Comparison of ENCODE assay signal across 11 mouse cellular contexts in genomic region chr14:120949002-120949401, GRCm38 (mm10). TPM values are rescaled to one million over a fixed set of nuclear protein-coding genes. Genes with fewer than 3 reads are reported as not detected.
DNase-seq lines count a peak whose midpoint lies in the region; ATAC-seq and TF ChIP-seq lines count a peak whose summit lies in the region.
"Had no signal": no experiment of that assay in that cellular context is flagged by ENCODE, and none has a peak within 500 bp of the region (broad histone marks: within the 10 kb centered on the region; RNA-seq: fewer than 3 reads in every experiment).

No protein-coding gene starts in this region.

- H3K36me3 ChIP-seq in thymus, adult 2 months (ENCODE audit: control insufficient read depth, insufficient read depth, low read length), result peaks cover 22% of the 10 kb centered on the region
- peaks cover 40% of the 10 kb centered on the region for H3K36me3 ChIP-seq in forebrain, embryonic 15.5 days
- H3K36me3 ChIP-seq in forebrain, embryonic 13.5 days (ENCODE audit: poor library complexity, severe bottlenecking), result peaks cover 60% of the 10 kb centered on the region

- TF ChIP-seq CTCF in thymus, adult 2 months (IDR thresholded peaks at IDR 0.05; ENCODE audit: borderline replicate concordance, control insufficient read depth, extremely low read depth, insufficient read depth, low read length, poor library complexity), result no peak

- no peak overlapping the region for H3K4me2 ChIP-seq in forebrain, embryonic 15.5 days (replicated peaks)
- H3K4me2 ChIP-seq in forebrain, embryonic 13.5 days, result no peak overlapping the region

- no peaks in the 10 kb centered on the region for H3K27me3 ChIP-seq in thymus, adult 2 months (ENCODE audit: control insufficient read depth, insufficient read depth, low read length)
- H3K27me3 ChIP-seq in forebrain, embryonic 15.5 days, result no peaks in the 10 kb centered on the region
- H3K27me3 ChIP-seq in forebrain, embryonic 13.5 days, result no peaks in the 10 kb centered on the region
- H3K27me3 ChIP-seq: Patski had no signal

- intact Hi-C loops in heart, postnatal 25 days (cut with DNase I), result no loop called here

- ATAC-seq in common myeloid progenitor, adult 5-6 weeks (replicated peaks; ENCODE audit: low read depth, poor library complexity, severe bottlenecking), result peak; percentile 50
- no peak for ATAC-seq in forebrain, embryonic 15.5 days (replicated peaks)
- ATAC-seq in forebrain, embryonic 13.5 days, result no peak
- ATAC-seq: Patski had no signal

- H3K27ac ChIP-seq in thymus, adult 2 months (ENCODE audit: control insufficient read depth, insufficient read depth, low read length), result no peak overlapping the region
- no peak overlapping the region for H3K27ac ChIP-seq in forebrain, embryonic 15.5 days (replicated peaks)
- H3K27ac ChIP-seq in forebrain, embryonic 13.5 days, result no peak overlapping the region

- peak; percentile 14 for DNase-seq in heart, postnatal 4 days
- DNase-seq in heart, postnatal 25 days (ENCODE audit: low spot score), result no peak
- peak; percentile 19 for DNase-seq in thymus, adult 2 months
- DNase-seq in thymus, adult 18-20 months, result no peak
- DNase-seq in thymus, postnatal 4 days, result peak; percentile 35
- DNase-seq: lung, adult 18-20 months had no signal

- no peaks in the 10 kb centered on the region for H3K9me3 ChIP-seq in forebrain, embryonic 15.5 days
- H3K9me3 ChIP-seq in forebrain, embryonic 13.5 days (replicated peaks), result no peaks in the 10 kb centered on the region

- H3K4me3 ChIP-seq in thymus, adult 2 months (ENCODE audit: control insufficient read depth, insufficient read depth, low read length), result no peak overlapping the region
- H3K4me3 ChIP-seq in forebrain, embryonic 15.5 days, result no peak overlapping the region
- H3K4me3 ChIP-seq in forebrain, embryonic 13.5 days, result no peak overlapping the region
- H3K4me3 ChIP-seq: myocyte had no signal

- no peak overlapping the region for H3K9ac ChIP-seq in forebrain, embryonic 15.5 days (replicated peaks)
- H3K9ac ChIP-seq in forebrain, embryonic 13.5 days, result no peak overlapping the region

- no peak for TF ChIP-seq POLR2A in thymus, adult 2 months (IDR thresholded peaks at IDR 0.05; ENCODE audit: control insufficient read depth, extremely low read depth, insufficient read depth, low read length, poor library complexity)

- WGBS in thymus, adult 2 months, result 94% methylated on average over 5 of the region's 5 CpGs
- WGBS in forebrain, embryonic 15.5 days, result 92% methylated on average over 5 of the region's 5 CpGs
- WGBS in forebrain, embryonic 13.5 days, result 91% methylated on average over 5 of the region's 5 CpGs

- H3K4me1 ChIP-seq in thymus, adult 2 months (replicated peaks; ENCODE audit: control insufficient read depth, insufficient read depth, low read length), result no peaks in the 10 kb centered on the region
- H3K4me1 ChIP-seq in forebrain, embryonic 15.5 days, result peaks cover 8% of the 10 kb centered on the region; the same call in 1 of the 2 replicates
- peaks cover 12% of the 10 kb centered on the region; the same call in 1 of the 2 replicates for H3K4me1 ChIP-seq in forebrain, embryonic 13.5 days

RNA-seq across cellular contexts. Expression of gene Ipo5, which starts 38.0 kb away (rescaled TPM):
- total RNA-seq in heart, postnatal 4 days (2021), result 100 to 1,000 TPM; 129 to 131 TPM
- 100 to 1,000 TPM in 1 of 2 experiments, 10 to 100 TPM in 1; 96.3 to 101 TPM for total RNA-seq in heart, postnatal 25 days (2021)
- polyA plus RNA-seq in thymus, adult 2 months (2012; rRNA removed), result 27.7 and 33.5 TPM in 2 replicates
- total RNA-seq in common myeloid progenitor, adult 5-6 weeks (2017), result 219 and 238 TPM in 2 replicates
- 82.3 and 84.0 TPM in 2 replicates for polyA plus RNA-seq in forebrain, embryonic 15.5 days (2015; fragmentation: Nextera tagmentation; extraction: Ambion mirVana)
- 89.2 and 103 TPM in 2 replicates for polyA plus RNA-seq in forebrain, embryonic 13.5 days (2015; fragmentation: Nextera tagmentation; extraction: Ambion mirVana)

Comparison
In these comparisons a context has a peak if more than half of its experiments do, and no peak if none do; other contexts are left out.
1. DNase-seq: peak in heart, postnatal 4 days (single experiment), thymus, adult 2 months (single experiment) and thymus, postnatal 4 days (single experiment); none in heart, postnatal 25 days (single experiment) and thymus, adult 18-20 months (0 of 2).